Mouse (Mus musculus): ENCODE data around the gene Lrrc43. TPM values are rescaled to one million over a fixed set of nuclear protein-coding genes. Genes with fewer than 3 reads are reported as not detected.

Lrrc43 gene
- polyA plus RNA-seq (2012) = not detected in 2 replicates

DNA sequence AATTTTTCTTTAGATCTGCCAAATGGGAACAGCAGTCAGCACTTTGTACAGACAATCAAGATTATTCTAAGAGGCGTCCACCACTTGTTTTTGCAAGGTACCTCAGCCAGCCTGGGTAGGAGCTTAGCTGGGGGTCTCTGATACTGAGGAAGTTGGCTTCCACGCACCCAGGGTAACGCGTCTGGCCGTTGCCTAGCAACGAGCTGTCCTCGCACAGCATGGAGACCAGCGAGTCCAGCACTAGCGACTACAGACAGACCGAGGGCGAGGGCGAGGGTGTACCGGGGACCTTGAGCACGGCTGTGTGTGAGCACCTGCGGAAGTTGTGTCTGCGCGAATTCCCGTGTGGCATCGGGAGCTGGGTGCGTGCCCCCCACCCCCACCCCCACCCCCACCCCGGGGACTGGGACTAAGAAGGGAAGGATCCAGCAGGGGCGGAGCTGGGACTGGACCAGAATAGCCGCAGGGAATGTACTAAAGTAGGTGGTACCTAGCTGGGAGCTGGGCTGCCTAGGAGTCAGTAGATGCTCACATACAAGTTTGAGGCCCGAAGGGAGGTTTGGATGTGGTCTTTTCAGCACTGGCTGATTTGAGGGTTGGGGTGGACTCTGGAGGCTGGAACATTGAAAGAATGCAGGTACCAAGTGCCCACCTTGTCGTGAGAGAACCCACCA lies at the start of gene Lrrc43, which contains the start of gene Il31:
TSS of gene Lrrc43 (plus strand) at position 194 of the 674 bp plus-strand sequence.
TSS of gene Il31 (minus strand) at position 378 of the 674 bp plus-strand sequence.

DNA sequence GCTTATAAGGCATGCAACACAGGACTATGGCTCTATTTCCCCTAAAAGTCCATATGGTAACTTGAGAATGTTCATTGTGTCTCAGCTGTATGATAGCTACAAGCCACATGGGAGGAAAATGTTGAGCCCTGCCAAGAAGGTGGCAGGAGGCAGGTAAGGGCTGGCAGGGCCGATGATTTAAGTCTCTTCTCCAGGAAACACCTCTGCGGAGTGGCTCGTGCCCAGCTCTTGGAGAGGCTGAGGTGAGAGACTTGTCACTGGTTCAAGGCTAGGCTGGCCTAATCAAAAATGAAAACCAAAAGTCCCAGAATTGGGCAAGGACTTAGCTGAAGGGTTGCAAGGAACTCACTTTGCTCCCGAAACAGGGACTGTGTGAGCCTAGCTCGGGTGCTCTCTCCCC lies 21.1 kb downstream of the Lrrc43 start, which contains the start of gene B3gnt4:
TSS of gene B3gnt4 (plus strand) at position 301 of the 400 bp plus-strand sequence.

DNA sequence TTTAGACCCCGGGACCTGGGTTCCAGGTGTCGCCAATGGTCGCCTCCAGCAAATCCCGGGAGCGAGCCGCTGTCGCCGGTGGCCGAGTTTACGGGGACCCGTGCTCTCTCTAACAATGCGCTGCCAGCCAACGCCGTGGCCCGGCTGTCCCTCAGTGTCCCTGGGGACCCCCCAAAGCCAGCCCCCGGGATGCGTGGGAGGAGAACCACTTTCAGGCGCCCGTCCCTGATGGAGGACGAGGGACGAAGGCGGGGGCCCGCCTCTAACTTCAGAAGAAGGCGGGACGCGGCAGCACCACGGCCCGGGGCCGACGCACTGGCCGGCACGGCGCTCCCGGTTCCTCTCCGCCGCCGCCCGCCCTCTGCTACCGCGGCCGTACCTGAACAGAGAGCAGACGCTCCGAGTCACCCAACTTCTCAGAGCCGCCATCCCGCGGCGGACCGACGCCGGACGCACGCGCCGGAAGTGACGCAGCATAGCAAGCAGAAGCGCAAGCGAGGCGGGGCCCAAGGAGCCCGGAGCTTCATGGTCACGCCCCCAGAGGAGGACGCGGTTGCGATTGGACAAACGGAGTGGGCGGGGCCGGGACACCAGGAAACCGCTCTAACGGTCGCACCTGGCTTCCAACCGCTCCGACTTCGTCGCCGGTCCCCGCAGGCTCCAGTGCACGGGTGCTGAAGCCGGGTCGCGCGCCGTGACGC lies 34.7 kb downstream of the Lrrc43 start, which contains the start of gene Diablo:
TSS of gene Diablo (minus strand) at position 485 of the 701 bp plus-strand sequence.

DNA sequence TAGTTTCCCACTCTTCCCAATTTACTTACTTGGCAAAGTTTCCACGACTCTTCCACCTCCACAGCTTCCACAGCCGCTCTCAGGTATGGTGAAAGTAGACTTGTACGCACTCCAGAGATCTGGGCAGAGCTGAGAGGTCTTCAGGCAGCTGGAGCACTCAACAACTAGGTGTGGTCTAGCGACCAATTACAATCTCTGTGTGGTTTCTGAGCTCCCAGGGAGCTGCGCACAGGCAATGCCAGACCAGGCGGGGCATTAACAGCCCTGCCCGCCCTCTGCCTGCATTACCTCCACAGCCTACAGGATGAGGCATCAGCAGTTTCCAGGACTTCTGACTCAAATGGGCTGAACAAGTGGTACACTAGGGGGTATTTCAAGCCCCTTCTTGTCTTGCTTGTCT lies 36.2 kb downstream of the Lrrc43 start, which contains the start of gene Gm49027:
TSS of gene Gm49027 (minus strand) at position 208 of the 400 bp plus-strand sequence.

Other genes starting within 250 kb of the Lrrc43 start
- 0.05 and 0.08 TPM in 2 replicates for gene Wdr66, start 237.2 kb upstream of the Lrrc43 start, polyA plus RNA-seq (2012)
- 36.7 and 37.3 TPM in 2 replicates for gene Bcl7a, start 145.5 kb upstream of the Lrrc43 start, polyA plus RNA-seq (2012)
- 15.6 and 22.2 TPM in 2 replicates for gene Mlxip, start 94.5 kb upstream of the Lrrc43 start, polyA plus RNA-seq (2012)
- not detected in 2 replicates for gene Il31, start 184 bp downstream of the Lrrc43 start, polyA plus RNA-seq (2012)
- gene B3gnt4, start 21.2 kb downstream of the Lrrc43 start, polyA plus RNA-seq (2012) = not detected in 2 replicates
- gene Diablo, start 34.9 kb downstream of the Lrrc43 start, polyA plus RNA-seq (2012) = 10.6 and 11.3 TPM in 2 replicates
- 2.0 and 3.9 TPM in 2 replicates for gene Gm49027, start 36.2 kb downstream of the Lrrc43 start, polyA plus RNA-seq (2012)
- 8.7 and 9.9 TPM in 2 replicates for gene Vps33a, start 83.7 kb downstream of the Lrrc43 start, polyA plus RNA-seq (2012)
- gene Clip1, start 195.3 kb downstream of the Lrrc43 start, polyA plus RNA-seq (2012) = 16.0 and 17.9 TPM in 2 replicates
- gene Zcchc8, start 231.8 kb downstream of the Lrrc43 start, polyA plus RNA-seq (2012) = 68.4 and 81.5 TPM in 2 replicates